Mouse (Mus musculus): ENCODE results near the gene Atp6v0a1. TPM values are rescaled to one million over a fixed set of nuclear protein-coding genes. Genes with fewer than 3 reads are reported as not detected.
A peak's percentile ranks its signal among the peaks of the same experiment; 100 is the strongest.

Gene Atp6v0a1
- polyA plus RNA-seq, 1 experiment from 2014 or later: 62.1 TPM

GRCm38 (mm10) chr11:100969189-100969743 is 40.0 kb upstream of the Atp6v0a1 start:
- Histone ChIP-seq H3K9me3 (ENCODE audit: control insufficient read depth) (no peaks in the 10 kb centered on the region), H3K27me3 (replicated peaks; ENCODE audit: control insufficient read depth, insufficient read depth, low read length) (0 out of 2 replicates have a peak, but pooled peaks cover 10% of the 10 kb centered on the region), H3K27ac (ENCODE audit: low read depth, low read length) (peak overlapping the region; percentile 71), H3K4me2 (replicated peaks; ENCODE audit: low read depth) (peak overlapping the region; percentile 90), H3K9ac (ENCODE audit: low read depth, low read length) (peak overlapping the region; percentile 78), H3K36me3 (ENCODE audit: control insufficient read depth, insufficient read depth) (no peaks in the 10 kb centered on the region; the same call in 1 of the 2 replicates), H3K4me3 (ENCODE audit: low read depth, low read length) (peak overlapping the region; percentile 77), H3K4me1 (replicated peaks; ENCODE audit: control insufficient read depth, insufficient read depth, low read length) (0 out of 2 replicates have a peak, but pooled peaks cover 4% of the 10 kb centered on the region)
- no peak for TF ChIP-seq CTCF (IDR thresholded peaks at IDR 0.05; ENCODE audit: low read depth)
- 8% methylated on average over 34 of the region's 35 CpGs for WGBS
- ATAC-seq: no peak

GRCm38 (mm10) chr11:100969744-100970556 is 39.3 kb upstream of the Atp6v0a1 start:
- under 1% methylated on average over 65 of the region's 65 CpGs for WGBS
- no peaks in the 10 kb centered on the region for H3K9me3 ChIP-seq (ENCODE audit: control insufficient read depth)
- H3K9ac ChIP-seq (ENCODE audit: low read depth, low read length): peak overlapping the region; percentile 78
- peak overlapping the region; percentile 77 for H3K4me3 ChIP-seq (ENCODE audit: low read depth, low read length)
- peak; percentile 56; the same call in 1 of the 2 replicates for ATAC-seq
- TF ChIP-seq CTCF (IDR thresholded peaks at IDR 0.05; ENCODE audit: low read depth): peak; percentile 38
- peak overlapping the region; percentile 90 for H3K4me2 ChIP-seq (replicated peaks; ENCODE audit: low read depth)
- 0 out of 2 replicates have a peak, but pooled peaks cover 10% of the 10 kb centered on the region for H3K27me3 ChIP-seq (replicated peaks; ENCODE audit: control insufficient read depth, insufficient read depth, low read length)
- H3K27ac ChIP-seq (ENCODE audit: low read depth, low read length): peak overlapping the region; percentile 82
- H3K4me1 ChIP-seq (replicated peaks; ENCODE audit: control insufficient read depth, insufficient read depth, low read length): 0 out of 2 replicates have a peak, but pooled peaks cover 4% of the 10 kb centered on the region
- H3K36me3 ChIP-seq (ENCODE audit: control insufficient read depth, insufficient read depth): no peaks in the 10 kb centered on the region; the same call in 1 of the 2 replicates

GRCm38 (mm10) chr11:100970557-100970937 is 38.7 kb upstream of the Atp6v0a1 start, which contains the start of gene Cavin1:
Gene Cavin1, minus strand, starts transcription at chr11:100970887.
- Histone ChIP-seq H3K36me3 (ENCODE audit: control insufficient read depth, insufficient read depth) (no peaks in the 10 kb centered on the region; the same call in 1 of the 2 replicates), H3K27me3 (replicated peaks; ENCODE audit: control insufficient read depth, insufficient read depth, low read length) (0 out of 2 replicates have a peak, but pooled peaks cover 10% of the 10 kb centered on the region), H3K9me3 (ENCODE audit: control insufficient read depth) (no peaks in the 10 kb centered on the region), H3K4me3 (ENCODE audit: low read depth, low read length) (peak within 1 kb of the TSS; percentile 77), H3K4me2 (replicated peaks; ENCODE audit: low read depth) (peak within 1 kb of the TSS; percentile 90), H3K4me1 (replicated peaks; ENCODE audit: control insufficient read depth, insufficient read depth, low read length) (0 out of 2 replicates have a peak, but pooled peaks cover 4% of the 10 kb centered on the region), H3K9ac (ENCODE audit: low read depth, low read length) (peak within 1 kb of the TSS; percentile 78), H3K27ac (ENCODE audit: low read depth, low read length) (peak within 1 kb of the TSS; percentile 82)
- TF ChIP-seq CTCF (IDR thresholded peaks at IDR 0.05; ENCODE audit: low read depth): peak; percentile 10; the same call in 1 of the 2 replicates
- peak; percentile 70 for ATAC-seq
- 4% methylated on average over 20 of the region's 20 CpGs for WGBS

- H3K36me3 ChIP-seq (ENCODE audit: control insufficient read depth, insufficient read depth): no peaks in the 10 kb centered on the region; the same call in 1 of the 2 replicates
- no peaks in the 10 kb centered on the region for H3K9me3 ChIP-seq (ENCODE audit: control insufficient read depth)
- no peak overlapping the region for H3K4me2 ChIP-seq (replicated peaks; ENCODE audit: low read depth)
- 75% methylated on average over 10 of the region's 10 CpGs for WGBS
- H3K27me3 ChIP-seq (replicated peaks; ENCODE audit: control insufficient read depth, insufficient read depth, low read length): 0 out of 2 replicates have a peak, but pooled peaks cover 10% of the 10 kb centered on the region
- no peak overlapping the region for H3K4me3 ChIP-seq (ENCODE audit: low read depth, low read length)
- ATAC-seq: no peak
- TF ChIP-seq CTCF (IDR thresholded peaks at IDR 0.05; ENCODE audit: low read depth): no peak
- 0 out of 2 replicates have a peak, but pooled peaks cover 4% of the 10 kb centered on the region for H3K4me1 ChIP-seq (replicated peaks; ENCODE audit: control insufficient read depth, insufficient read depth, low read length)
- no peak overlapping the region for H3K27ac ChIP-seq (ENCODE audit: low read depth, low read length)
- no peak overlapping the region for H3K9ac ChIP-seq (ENCODE audit: low read depth, low read length)
Measured at GRCm38 (mm10) chr11:100971455-100971854, 37.8 kb upstream of the Atp6v0a1 start.

DNA sequence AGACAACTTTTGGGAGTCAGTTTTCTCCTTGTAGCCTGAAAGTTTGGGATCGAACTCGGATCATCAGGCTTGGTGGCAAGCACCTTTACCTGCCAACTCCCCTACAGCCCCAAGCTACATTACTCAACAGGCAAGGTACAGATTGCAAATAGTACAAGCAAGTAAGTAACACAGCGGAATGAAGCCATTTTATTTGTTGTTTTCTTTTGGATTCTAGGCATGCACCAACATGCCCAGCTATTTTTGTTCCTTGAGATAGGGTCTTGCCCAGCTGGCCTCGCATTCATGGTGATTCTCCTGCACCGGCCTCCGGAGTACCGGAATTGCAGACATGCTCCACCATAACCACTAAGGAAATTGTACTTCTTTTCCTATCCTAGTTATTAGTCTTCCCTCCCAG is 36.0 kb upstream of the Atp6v0a1 start:
- Histone ChIP-seq H3K27me3 (replicated peaks; ENCODE audit: control insufficient read depth, insufficient read depth, low read length) (0 out of 2 replicates have a peak, but pooled peaks cover 10% of the 10 kb centered on the region), H3K9ac (ENCODE audit: low read depth, low read length) (no peak overlapping the region), H3K27ac (ENCODE audit: low read depth, low read length) (no peak overlapping the region), H3K4me1 (replicated peaks; ENCODE audit: control insufficient read depth, insufficient read depth, low read length) (0 out of 2 replicates have a peak, but pooled peaks cover 2% of the 10 kb centered on the region), H3K36me3 (ENCODE audit: control insufficient read depth, insufficient read depth) (no peaks in the 10 kb centered on the region), H3K4me3 (ENCODE audit: low read depth, low read length) (no peak overlapping the region), H3K4me2 (replicated peaks; ENCODE audit: low read depth) (no peak overlapping the region), H3K9me3 (ENCODE audit: control insufficient read depth) (no peaks in the 10 kb centered on the region)
- WGBS: 93% methylated on average over 7 of the region's 7 CpGs
- no peak for TF ChIP-seq CTCF (IDR thresholded peaks at IDR 0.05; ENCODE audit: low read depth)
- no peak for ATAC-seq

All from intestine, postnatal 0 days (tissue).